Mouse (Mus musculus): ENCODE data around the gene Dpp8. TPM values are rescaled to one million over a fixed set of nuclear protein-coding genes. Genes with fewer than 3 reads are reported as not detected.
A peak's percentile ranks its signal among the peaks of the same experiment; 100 is the strongest.

The Dpp8 gene
- polyA plus RNA-seq, 1 experiment from 2014 or later, result 37.8 TPM

DNA sequence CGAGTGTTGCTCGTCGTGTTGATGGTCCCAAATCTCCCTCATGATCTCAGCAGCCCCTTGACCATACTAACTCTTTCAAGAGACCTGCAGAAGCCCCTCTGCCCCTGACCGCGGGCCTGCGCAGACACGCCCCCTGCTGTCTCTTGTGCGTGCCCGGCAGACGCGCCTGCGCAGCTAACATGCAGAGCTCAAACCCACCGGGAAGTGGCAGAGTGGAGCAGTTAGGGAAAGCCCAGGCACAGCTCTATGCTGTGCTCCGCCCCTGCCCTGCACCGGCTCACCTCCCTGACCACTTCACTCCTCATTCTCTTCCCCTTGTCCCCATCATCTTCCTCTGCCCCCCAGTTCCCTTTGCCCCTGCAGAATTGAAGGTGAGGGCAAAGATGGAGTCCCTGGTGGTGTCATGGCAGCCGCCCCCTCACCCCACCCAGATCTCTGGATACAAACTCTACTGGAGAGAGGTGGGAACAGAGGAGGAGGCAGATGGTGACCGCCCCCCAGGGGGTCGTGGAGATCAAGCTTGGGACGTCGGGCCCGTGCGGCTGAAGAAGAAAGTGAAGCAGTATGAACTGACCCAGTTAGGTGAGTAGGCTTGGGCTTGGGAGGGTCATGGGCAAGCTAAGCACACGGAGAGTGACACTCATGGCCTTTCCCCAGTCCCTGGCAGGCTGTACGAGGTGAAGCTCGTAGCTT is 96.1 kb downstream of the Dpp8 start:
- Histone ChIP-seq H3K27ac (replicated peaks) (peak overlapping the region; percentile 27; the same call in 1 of the 2 replicates), H3K4me1 (peaks cover 23% of the 10 kb centered on the region), H3K4me3 (peak overlapping the region; percentile 49), H3K27me3 (replicated peaks; ENCODE audit: low read depth, poor library complexity, severe bottlenecking) (peaks cover 33% of the 10 kb centered on the region), H3K9me3 (no peaks in the 10 kb centered on the region), H3K36me3 (replicated peaks) (peaks cover 21% of the 10 kb centered on the region)
- peak; percentile 87 for DNase-seq (ENCODE audit: low spot score)
- 7% methylated on average over 25 of the region's 25 CpGs for WGBS

- Histone ChIP-seq H3K36me3 (replicated peaks) (peaks cover 23% of the 10 kb centered on the region), H3K27me3 (replicated peaks; ENCODE audit: low read depth, poor library complexity, severe bottlenecking) (peaks cover 31% of the 10 kb centered on the region), H3K4me1 (peaks cover 44% of the 10 kb centered on the region), H3K27ac (replicated peaks) (0 out of 2 replicates have a peak overlapping the region, but pooled peaks have one; percentile 24), H3K4me3 (no peak overlapping the region), H3K9me3 (no peaks in the 10 kb centered on the region)
- 85% methylated on average over 5 of the region's 5 CpGs for WGBS
- DNase-seq (ENCODE audit: low spot score), result no peak
Measured at GRCm38 (mm10) chr9:65131717-65132116, 99.5 kb downstream of the Dpp8 start.

Other genes starting within 250 kb of the Dpp8 start
- 8.6 TPM in 2 replicates for gene Dennd4a, start 221.1 kb upstream of the Dpp8 start, polyA plus RNA-seq (2016; fragmentation: Nextera tagmentation; extraction: Ambion mirVana)
- 0.02 and 0.04 TPM in 2 replicates for gene Slc24a1, start 80.8 kb upstream of the Dpp8 start, polyA plus RNA-seq (2016; fragmentation: Nextera tagmentation; extraction: Ambion mirVana)
- 67.3 and 71.4 TPM in 2 replicates for gene Ints14, start 71.5 kb upstream of the Dpp8 start, polyA plus RNA-seq (2016; fragmentation: Nextera tagmentation; extraction: Ambion mirVana)
- 104 and 105 TPM in 2 replicates for gene Hacd3, start 10.7 kb upstream of the Dpp8 start, polyA plus RNA-seq (2016; fragmentation: Nextera tagmentation; extraction: Ambion mirVana)
- gene Igdcc4, start 69.1 kb downstream of the Dpp8 start, polyA plus RNA-seq (2016; fragmentation: Nextera tagmentation; extraction: Ambion mirVana), result 9.7 and 11.5 TPM in 2 replicates
- 167 and 281 TPM in 2 replicates for gene Igdcc3, start 108.8 kb downstream of the Dpp8 start, polyA plus RNA-seq (2016; fragmentation: Nextera tagmentation; extraction: Ambion mirVana)
- gene Parp16, start 162.9 kb downstream of the Dpp8 start, polyA plus RNA-seq (2016; fragmentation: Nextera tagmentation; extraction: Ambion mirVana), result 8.2 and 8.3 TPM in 2 replicates
- gene Cilp, start 232.8 kb downstream of the Dpp8 start, polyA plus RNA-seq (2016; fragmentation: Nextera tagmentation; extraction: Ambion mirVana), result 0.05 and 0.15 TPM in 2 replicates

Measured in embryonic facial prominence, embryonic 10.5 days (tissue).